ENCODE assay signal across 7 mouse cellular contexts in genomic region chr12:15565941-15566784, GRCm38 (mm10).
DNase-seq lines count a peak whose midpoint lies in the region; ATAC-seq and TF ChIP-seq lines count a peak whose summit lies in the region.

No protein-coding gene starts in this region.

- no peaks in the 10 kb centered on the region for H3K27me3 ChIP-seq in lung, embryonic 16.5 days (ENCODE audit: control insufficient read depth, insufficient read depth, low read depth, low read length)
- H3K27me3 ChIP-seq in forebrain, embryonic 12.5 days = no peaks in the 10 kb centered on the region
- H3K27me3 ChIP-seq in neural tube, embryonic 12.5 days (replicated peaks) = no peaks in the 10 kb centered on the region
- no peaks in the 10 kb centered on the region for H3K27me3 ChIP-seq in thymus, adult 2 months (ENCODE audit: control insufficient read depth, insufficient read depth, low read length)

- H3K9me3 ChIP-seq in lung, embryonic 16.5 days (ENCODE audit: control insufficient read depth, low read length) = no peaks in the 10 kb centered on the region
- no peaks in the 10 kb centered on the region for H3K9me3 ChIP-seq in forebrain, embryonic 12.5 days
- H3K9me3 ChIP-seq in neural tube, embryonic 12.5 days = no peaks in the 10 kb centered on the region

- peak; percentile 61; the same call in 1 of the 2 replicates for ATAC-seq in lung, embryonic 16.5 days (ENCODE audit: low read depth)
- ATAC-seq in forebrain, embryonic 12.5 days (ENCODE audit: low FRiP score) = peak; percentile 95
- peak; percentile 90 for ATAC-seq in neural tube, embryonic 12.5 days (ENCODE audit: low FRiP score, low read depth)

- WGBS in lung, embryonic 16.5 days = 21% methylated on average over 3 of the region's 3 CpGs
- WGBS in lung, adult 2 months = 36% methylated on average over 3 of the region's 3 CpGs
- 3% methylated on average over 3 of the region's 3 CpGs for WGBS in forebrain, embryonic 12.5 days
- WGBS in neural tube, embryonic 12.5 days = 12% methylated on average over 3 of the region's 3 CpGs
- WGBS in thymus, adult 2 months = 56% methylated on average over 3 of the region's 3 CpGs

- TF ChIP-seq CTCF in lung, adult 2 months (IDR thresholded peaks at IDR 0.05; ENCODE audit: insufficient read depth, low read length) = no peak
- no peak for TF ChIP-seq CTCF in thymus, adult 2 months (IDR thresholded peaks at IDR 0.05; ENCODE audit: borderline replicate concordance, control insufficient read depth, extremely low read depth, insufficient read depth, low read length, poor library complexity)

- H3K9ac ChIP-seq in lung, embryonic 16.5 days (ENCODE audit: low read length) = no peak overlapping the region
- no peak overlapping the region for H3K9ac ChIP-seq in forebrain, embryonic 12.5 days
- no peak overlapping the region for H3K9ac ChIP-seq in neural tube, embryonic 12.5 days

- H3K4me2 ChIP-seq in lung, embryonic 16.5 days (ENCODE audit: low read depth, low read length) = no peak overlapping the region
- no peak overlapping the region for H3K4me2 ChIP-seq in forebrain, embryonic 12.5 days
- H3K4me2 ChIP-seq in neural tube, embryonic 12.5 days (replicated peaks) = no peak overlapping the region

- DNase-seq in lung, adult 2 months = no peak
- peak; percentile 39 for DNase-seq in layer of hippocampus, adult 9-11 months
- no peak for DNase-seq in c-Kit-positive CD71-positive TER-119-positive erythroid progenitor cells, embryonic 14.5 days (ENCODE audit: low spot score)
- DNase-seq in thymus, adult 2 months = no peak

- H3K4me3 ChIP-seq in lung, embryonic 16.5 days (ENCODE audit: low read length) = no peak overlapping the region
- no peak overlapping the region for H3K4me3 ChIP-seq in lung, adult 2 months (replicated peaks; ENCODE audit: extremely low read depth, low read depth, low read length)
- H3K4me3 ChIP-seq in forebrain, embryonic 12.5 days (replicated peaks) = no peak overlapping the region
- no peak overlapping the region for H3K4me3 ChIP-seq in neural tube, embryonic 12.5 days
- no peak overlapping the region for H3K4me3 ChIP-seq in thymus, adult 2 months (ENCODE audit: control insufficient read depth, insufficient read depth, low read length)

- H3K4me1 ChIP-seq in lung, embryonic 16.5 days (replicated peaks; ENCODE audit: control insufficient read depth, insufficient read depth, low read length) = no peaks in the 10 kb centered on the region
- H3K4me1 ChIP-seq in lung, adult 2 months (ENCODE audit: control insufficient read depth, insufficient read depth, low read length) = no peaks in the 10 kb centered on the region
- H3K4me1 ChIP-seq in forebrain, embryonic 12.5 days = peaks cover 7% of the 10 kb centered on the region
- 0 out of 2 replicates have a peak, but pooled peaks cover 6% of the 10 kb centered on the region for H3K4me1 ChIP-seq in neural tube, embryonic 12.5 days
- H3K4me1 ChIP-seq in thymus, adult 2 months (replicated peaks; ENCODE audit: control insufficient read depth, insufficient read depth, low read length) = no peaks in the 10 kb centered on the region

- no peak overlapping the region for H3K27ac ChIP-seq in lung, embryonic 16.5 days (ENCODE audit: low read length)
- peak overlapping the region; percentile 89 for H3K27ac ChIP-seq in forebrain, embryonic 12.5 days
- H3K27ac ChIP-seq in neural tube, embryonic 12.5 days = no peak overlapping the region
- H3K27ac ChIP-seq in thymus, adult 2 months (ENCODE audit: control insufficient read depth, insufficient read depth, low read length) = no peak overlapping the region

- no peak for TF ChIP-seq POLR2A in lung, adult 2 months (IDR thresholded peaks at IDR 0.05; ENCODE audit: borderline replicate concordance, extremely low read depth, low read depth, low read length)
- TF ChIP-seq POLR2A in thymus, adult 2 months (IDR thresholded peaks at IDR 0.05; ENCODE audit: control insufficient read depth, extremely low read depth, insufficient read depth, low read length, poor library complexity) = no peak

- H3K36me3 ChIP-seq in lung, embryonic 16.5 days (ENCODE audit: control insufficient read depth, insufficient read depth, low read length) = no peaks in the 10 kb centered on the region
- no peaks in the 10 kb centered on the region for H3K36me3 ChIP-seq in forebrain, embryonic 12.5 days (replicated peaks)
- no peaks in the 10 kb centered on the region for H3K36me3 ChIP-seq in neural tube, embryonic 12.5 days
- no peaks in the 10 kb centered on the region for H3K36me3 ChIP-seq in thymus, adult 2 months (ENCODE audit: control insufficient read depth, insufficient read depth, low read length)
